Mouse (Mus musculus) adipocyte (in vitro differentiated cells): ENCODE measurements around the gene Ica1.

ENCODE experiments used
- DNase-seq: peaks from one replicate; pipeline ENCODE4 v3.0.0-alpha.2; 2016; ENCODE audit warnings: low spot score

The Ica1 gene

DNA sequence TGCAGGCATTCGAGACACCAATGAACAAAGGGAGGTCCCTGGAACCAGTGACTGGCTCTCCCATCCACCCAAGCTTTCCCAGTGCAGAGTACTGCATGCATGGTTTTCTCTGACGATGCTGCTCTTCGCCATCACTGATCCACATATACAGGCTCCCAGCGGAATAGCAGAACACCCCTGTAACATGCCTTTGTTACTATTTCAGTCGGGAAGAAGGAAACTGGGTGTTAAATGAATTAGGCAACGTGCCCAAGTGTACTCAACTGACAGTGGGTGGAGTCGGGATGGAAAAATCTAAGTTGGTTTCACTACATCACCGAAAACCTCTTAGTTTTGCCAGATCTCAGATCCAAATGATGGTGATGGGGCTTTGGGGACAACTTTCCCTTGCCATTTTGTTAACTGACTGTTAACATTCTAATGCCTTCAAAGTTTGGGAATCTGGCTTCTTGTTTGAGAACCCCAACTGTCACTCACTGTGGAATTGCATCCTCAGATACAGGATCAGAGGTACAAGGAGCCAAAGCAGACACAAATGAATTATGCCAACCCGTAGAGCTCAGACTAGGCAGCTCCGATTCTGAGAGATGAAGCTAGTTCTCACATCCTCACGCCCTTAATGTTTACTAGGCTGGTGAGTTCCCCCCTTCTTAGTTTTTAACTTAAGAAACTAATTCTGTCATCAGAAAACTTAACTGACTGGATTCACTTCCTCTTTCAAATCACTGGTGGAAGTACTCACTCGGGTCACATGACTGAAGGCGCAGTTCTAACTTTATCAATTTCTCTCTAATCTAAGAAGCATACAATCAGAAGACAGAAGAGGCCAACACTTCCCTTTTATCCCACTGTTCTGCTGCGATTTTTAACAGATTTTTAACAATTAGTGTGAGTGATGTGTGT, 91.4 kb downstream of the Ica1 start:
- DNase-seq: no peak

DNA sequence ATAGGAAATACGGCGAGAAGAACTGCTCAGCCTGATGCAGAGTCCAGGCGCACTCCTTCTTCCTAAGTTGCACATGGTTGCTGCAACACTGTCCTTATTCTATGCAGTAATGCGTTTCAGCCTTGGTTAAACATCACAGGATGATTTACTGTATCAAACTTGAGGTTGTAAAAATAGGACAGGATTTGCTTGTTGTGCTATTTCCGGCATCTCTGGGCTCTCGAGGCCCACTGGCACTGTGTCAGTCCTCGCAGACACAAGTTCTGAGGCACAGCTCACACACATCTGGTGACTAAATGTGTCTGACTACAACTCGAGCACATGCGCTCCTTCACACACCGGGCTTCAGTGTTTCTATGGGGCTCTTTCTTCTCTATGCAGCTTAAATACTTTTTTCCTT, 94.9 kb downstream of the Ica1 start:
- no peak for DNase-seq

DNA sequence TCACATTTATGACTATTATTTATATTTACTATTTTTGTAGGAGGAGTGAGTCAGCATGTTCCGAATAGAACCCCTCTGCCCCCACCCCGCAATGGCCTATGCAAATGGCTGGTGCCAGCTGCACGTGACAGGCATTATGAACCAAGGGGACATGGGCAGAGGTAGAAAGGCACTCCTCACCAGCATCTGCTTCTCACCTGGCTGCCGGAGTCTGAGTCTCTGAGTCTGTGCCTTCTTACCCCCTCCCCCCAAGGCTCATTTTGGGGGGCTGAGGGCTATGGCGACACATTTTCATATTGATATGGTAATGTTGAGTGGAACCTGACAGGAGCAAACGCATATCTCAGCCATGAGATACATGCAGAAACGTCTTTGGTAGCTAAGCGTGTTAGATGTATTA, 97.4 kb downstream of the Ica1 start:
- no peak for DNase-seq

DNA sequence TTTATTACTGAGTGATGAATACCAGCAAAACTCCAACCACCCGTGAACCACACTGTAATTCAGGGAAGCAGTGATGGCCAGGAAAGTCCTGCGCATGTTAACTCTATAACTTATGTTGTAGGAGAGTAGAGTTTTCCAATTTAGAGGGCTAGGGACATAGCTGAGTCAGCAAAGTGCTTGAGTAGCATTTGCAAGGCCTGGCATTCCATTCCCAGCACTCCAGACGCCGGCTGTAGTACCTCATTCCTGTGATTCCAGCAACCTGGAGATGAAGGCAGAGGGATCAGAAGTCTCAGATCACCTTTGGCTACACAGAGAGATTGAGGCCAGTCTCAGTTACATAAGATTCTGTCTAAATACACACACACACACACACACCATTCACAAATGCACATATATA, 105.3 kb downstream of the Ica1 start:
- no peak for DNase-seq

DNA sequence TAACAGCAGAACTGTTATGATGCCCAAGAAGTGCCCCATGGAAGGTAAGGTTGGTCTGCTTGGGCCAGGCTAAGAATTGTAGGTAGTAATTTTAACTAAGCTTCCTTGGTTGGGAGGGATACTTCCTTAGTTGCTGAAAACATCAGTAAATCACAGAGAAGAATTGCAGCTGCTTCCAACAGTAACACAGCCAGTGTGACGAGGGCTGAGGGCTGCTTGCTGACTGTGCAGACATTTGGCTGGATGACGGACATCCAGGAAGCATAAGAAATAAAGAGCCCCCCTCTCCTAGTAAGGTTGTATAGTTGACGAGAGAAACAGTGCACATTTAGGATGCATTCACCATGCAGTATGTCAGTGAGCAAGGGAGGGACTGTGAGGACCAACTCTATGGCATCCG, 108.9 kb downstream of the Ica1 start:
- no peak for DNase-seq

DNA sequence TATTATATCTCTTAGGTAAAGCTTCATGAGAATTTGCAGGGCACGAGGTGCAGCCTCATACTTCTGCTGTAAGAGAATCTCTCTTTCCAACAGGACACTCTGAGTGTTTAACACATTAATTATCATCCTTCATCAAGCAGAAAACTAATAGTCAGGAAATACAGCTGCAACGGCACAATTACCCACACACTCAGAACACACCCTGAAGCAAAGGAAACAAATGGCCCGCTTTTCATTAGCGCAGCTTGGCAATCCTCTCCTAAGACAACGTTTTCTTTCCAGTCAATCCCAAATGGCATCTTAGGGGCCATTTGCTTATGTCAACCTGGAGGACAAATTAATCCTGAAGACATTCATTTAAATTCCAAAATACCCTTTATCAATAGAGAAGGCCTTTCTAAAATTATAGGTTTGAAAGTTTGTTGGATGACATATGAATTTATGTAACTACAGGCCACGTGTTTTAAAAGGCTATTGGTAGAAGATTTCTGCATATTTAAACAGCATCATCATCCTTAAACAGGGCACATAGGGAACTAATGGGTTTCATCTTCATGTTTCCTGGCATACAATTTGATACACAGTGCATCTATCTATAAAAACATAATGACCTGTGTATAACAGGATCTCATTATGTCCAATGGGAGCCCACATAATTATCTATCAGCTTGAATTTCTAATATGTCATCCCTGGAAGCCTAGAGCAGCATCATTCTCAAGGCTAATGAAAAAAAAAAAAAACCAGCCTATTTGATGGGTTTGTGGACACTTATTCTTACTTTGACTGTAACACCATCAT, 110.1 kb downstream of the Ica1 start:
- DNase-seq: no peak

DNA sequence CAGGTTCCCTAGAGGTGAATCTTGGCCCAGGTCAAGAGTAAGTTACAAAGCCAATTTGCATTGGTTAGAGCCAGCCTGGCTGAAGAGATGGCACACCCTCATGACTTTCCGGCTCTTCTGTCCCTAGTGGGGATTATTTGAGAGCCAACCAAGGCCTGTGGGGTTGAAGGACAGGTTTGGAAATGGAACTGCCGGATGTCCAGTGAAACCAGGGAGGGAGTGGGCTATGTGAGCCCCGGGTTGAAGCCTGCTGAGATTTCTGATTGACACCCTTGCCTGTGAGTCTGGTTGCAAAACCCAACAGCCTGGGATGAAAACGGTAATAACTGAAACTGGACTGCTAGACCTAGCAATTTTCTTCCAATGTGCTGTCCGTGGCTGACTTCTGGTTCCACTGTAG, 112.5 kb downstream of the Ica1 start:
- no peak for DNase-seq

DNA sequence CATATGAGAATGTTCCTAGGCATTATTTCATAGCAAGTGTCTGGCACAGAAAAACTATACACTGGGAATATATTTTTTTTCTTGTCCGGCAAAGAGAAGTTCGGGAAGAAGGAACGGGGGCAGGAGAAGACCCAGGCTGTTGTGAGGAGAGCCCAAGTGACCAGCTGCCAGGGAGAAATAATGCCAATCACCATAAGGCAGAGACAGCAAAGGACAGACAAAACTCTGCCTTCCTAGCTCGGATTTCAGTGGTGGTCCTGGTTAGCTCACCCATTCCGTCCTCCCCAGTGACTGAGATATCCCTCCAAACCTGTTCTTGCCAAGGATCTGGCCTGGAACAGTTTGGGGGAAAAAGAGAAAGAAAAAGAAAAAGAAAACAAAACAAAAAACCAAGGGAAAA, 113.3 kb downstream of the Ica1 start:
- no peak for DNase-seq

DNA sequence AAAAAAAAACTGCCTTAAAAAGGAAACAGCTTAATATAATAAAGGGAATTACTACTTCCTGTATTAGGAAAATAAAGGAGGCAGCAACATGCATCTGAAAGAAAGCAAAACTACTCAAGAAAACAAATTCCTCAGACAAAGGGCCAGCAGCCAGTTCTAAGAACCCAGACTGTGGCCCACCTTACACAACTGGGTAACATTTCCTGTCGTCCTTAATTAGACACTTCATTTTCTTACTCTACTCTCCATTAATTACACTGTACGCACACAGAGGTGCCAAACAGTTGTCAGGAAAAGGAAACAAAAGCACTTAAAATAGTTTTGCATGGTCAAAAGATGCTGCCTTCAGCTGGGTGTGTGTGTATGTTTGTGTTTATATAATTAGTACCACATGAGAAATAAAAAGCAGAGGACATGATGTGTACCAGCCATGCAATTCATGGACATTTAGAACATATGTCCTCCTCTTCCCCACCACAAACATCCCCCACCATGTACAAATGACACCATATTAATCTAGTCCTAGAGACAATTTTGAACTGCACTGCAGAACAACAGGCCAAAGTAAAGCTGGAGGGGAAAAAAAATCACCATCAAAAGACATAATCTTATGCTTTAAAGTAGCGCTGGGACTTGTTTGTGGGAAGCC, 115.1 kb downstream of the Ica1 start:
- no peak for DNase-seq

DNA sequence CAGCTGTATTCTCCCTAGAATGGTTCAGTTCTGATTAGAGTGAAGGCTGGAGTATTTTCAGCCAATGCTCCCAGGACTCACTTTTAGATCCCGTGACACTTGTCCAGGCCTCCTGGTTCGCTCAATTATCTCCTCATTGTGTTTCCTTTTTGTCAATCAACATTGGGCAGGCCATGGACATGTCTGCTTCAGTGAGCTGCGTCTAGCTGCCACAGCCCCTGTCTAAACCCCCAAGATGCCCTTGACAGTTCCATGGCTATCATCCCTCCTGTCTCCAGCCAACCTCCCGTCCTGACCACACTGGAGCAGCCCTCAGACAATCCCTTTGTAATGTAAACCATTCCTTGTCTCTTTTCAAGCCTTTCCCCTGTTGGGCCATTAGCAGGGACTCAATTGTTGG, 116.9 kb downstream of the Ica1 start:
- no peak for DNase-seq

DNA sequence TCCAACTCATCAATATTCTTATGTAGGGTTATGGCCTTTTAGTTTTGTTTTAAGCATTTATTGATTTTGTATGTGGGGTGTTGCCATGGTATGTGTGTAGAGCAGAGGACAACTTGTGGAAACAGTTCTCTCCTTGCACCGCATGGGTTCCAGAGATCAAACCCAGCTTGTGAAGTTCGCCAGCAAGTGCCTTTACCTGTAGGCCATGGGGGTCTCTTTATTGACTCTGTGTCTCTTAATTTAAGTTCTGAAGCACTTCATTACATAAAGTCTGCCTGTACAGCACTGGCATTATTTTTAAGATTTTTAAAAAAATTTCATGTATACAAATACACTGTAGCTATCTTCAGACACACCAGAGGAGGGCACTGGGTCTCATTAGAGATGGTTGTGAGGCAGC, 118.2 kb downstream of the Ica1 start:
- DNase-seq: no peak

DNA sequence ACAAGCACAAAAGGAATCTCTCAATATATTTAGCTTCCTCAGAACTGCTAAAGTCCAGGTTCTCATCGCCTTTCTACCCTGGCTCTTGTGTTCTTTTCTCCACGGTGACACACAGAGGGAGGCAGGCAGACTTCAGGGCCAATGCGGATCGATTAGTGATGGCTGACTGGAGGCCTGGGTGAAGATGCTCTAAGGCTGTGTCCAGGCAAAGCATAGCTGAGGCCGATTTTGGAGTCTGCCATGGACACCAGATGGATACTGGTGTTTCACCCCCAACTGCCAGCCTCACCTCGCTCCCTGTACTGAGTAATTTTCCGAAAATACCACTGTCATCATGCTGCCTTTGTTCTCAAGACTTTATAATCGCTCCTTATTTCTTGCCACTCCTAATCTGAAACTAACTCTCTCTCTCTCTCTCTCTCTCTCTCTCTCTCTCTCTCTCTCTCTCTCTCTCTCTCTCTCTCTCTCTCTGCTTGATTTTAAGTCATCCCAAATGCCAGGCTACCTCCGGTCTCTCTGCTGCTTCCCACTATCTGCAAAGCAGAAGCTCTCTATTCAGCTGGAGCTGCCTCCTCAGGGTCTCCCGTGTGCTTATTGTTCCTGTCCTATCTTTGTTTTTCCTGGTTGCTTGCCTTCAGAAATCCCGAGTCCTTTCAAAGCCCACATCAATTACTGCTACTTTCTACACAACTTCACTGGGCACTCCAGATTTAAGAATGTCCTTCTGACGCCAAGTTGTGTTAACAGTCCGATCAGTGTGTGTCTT, 118.9 kb downstream of the Ica1 start:
- no peak for DNase-seq

DNA sequence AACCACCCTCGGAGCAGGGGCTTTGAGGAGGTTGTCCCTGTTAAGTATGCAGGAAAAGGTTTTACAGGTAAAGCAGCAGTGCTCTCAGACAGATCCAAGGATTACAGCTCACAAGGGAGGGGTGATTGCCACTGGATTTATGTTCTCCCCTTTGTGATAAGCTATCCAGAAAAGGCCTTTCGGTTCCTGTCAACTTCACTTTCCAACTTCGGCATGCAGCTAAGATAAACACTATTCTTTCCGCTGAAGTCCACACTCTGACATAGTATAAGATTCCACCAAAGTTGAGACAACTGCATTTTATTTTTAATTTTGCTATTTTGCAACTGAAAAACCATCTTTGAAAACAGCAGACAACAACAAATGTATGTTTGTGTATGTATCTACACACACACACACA, 119.9 kb downstream of the Ica1 start:
- DNase-seq: no peak

DNA sequence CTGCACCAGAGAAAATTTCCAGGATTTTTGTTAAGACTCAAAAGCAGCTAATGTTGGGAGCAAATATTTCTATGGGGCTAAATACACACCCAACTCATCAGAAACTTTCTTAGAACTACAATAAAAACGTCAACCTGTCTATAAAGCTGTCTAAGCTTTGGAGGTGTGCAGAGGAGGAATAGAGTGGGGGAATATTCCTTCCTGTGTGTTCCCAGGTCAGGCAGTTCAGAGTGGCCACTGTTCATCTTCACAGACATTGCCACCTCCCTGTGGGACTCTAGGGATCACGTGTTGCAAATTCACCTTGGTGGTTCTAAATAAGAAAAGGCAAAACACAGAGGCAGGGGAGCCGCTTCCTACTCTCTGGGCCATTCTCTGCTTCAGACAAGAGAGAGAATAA, 120.8 kb downstream of the Ica1 start:
- no peak for DNase-seq

DNA sequence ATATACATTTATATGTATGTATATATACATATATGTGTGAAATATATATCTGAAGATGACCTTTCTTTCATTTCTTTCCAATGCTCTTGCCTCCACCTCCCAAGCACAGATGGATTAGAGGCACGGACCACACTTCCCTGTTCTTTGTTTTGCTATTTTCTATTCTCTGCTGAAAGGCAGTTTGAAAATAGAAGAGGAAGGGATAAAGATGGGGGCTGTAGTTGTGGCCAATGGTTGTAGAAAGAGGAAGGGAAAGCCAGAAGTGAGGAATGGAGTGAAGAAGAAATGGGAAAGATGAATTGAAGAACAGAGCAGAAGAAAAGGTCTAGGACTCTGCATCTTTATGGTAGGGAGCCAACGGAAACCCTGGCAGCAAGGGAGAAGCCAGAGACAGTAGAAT, 122.8 kb downstream of the Ica1 start:
- no peak for DNase-seq

DNA sequence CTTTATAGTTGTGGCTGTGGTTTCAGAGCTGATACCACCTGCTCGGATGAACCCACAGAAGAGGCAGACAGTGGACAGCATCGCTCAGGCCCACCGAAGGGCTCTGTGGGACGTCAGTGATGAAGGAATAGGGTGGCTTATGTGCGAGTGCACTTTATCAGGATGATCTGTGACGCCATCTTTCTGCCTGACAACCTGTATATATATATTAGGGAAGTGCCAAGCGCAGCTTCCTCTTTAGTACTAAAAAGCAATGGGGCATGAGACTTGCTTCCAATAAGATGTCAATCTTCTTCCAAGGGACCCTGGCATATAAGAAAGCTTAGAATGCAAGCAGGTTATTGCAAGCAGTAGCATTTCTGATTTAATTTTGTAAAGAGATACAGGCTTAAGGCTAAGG, 127.9 kb downstream of the Ica1 start:
- DNase-seq: no peak

DNA sequence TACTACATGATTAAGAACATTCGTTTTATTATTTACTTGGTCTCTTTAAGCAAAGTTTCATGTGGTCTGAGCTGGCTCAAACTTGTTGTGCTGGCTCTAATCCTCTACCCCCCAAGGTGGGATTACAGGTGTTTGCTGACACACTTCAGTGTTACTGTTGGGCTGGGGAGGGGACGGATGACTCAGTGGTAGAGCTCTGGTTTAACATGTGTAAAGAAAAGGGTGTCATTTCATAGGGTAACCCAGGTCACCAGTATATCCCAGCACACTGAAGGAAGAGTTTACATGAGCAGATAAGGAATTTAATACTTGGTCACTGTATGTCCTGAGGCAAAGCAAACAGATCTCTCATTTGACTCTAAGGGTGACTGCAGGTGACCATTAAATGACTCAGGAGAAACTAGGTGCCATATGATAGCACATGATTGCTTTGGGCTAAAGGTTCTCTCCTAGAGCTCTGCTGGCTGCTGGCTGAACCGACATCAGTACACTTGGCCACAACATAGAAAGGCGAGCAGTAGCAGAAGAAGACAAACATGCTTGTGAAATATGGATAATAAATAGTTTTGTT, 128.9 kb downstream of the Ica1 start:
- peak; percentile 11 for DNase-seq

DNA sequence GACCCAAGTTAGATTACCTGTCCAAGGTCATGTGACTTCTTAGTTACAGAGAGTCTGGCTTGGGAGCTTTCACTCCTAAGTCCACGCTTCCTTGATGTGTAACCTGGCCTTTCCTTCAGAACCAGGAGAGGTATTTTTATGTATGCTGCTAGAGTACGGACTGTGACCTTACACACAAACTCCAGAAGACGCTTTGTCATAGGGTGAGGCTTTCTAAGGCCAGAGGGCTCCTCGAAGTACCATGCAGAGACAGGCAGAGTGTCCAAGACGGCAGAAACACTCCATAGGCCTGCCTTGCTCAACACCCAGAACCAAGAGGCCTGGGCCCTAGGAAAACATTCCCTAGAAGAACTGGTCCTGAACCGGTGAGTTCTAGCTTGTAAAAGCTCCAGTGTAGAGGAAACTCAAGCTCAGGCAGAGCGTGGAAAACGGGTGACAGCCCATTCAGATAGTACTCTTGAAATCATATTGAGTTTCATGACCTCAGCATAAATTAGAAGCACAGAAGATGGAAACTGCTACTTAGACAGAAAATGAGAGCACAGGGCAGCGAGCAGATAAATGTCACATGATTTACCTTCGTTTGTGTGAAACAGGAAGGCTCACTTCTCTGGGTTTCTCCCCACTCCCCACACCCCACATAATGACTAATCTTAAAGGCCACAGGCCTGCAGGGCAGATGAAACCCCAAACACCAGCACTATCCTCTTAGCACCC, 129.9 kb downstream of the Ica1 start:
- peak; percentile 24 for DNase-seq

DNA sequence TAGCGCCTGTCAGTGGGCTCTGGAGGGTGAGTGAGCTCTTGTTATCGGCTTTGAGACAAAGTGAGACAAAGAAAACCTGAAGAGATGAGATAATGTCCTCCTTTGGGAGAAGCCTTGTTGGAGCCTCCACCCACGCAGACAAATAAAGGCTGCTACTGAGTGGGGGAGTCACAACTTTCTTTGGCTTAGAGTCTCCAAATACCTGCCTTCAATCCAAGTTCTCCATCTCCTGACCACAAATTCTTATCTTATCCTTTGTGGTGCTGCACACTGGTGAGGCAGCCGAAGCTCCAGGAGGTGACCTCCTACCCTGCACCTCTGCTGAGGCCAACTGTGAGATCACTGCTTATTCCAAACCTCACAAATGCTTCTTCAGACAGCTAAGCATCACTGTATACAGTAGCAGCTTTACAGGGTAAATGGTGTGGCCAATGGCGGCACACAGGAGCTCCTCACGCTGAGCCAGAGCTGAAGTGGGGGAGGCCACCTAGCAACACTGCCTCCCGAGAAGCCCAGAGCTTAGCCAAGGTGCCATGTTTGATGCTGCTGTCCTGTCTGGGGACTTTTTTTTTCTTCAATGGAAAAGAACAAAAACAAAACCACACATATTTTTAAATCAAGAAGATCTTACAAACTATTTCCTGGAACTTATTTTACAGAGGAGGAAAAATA, 130.6 kb downstream of the Ica1 start:
- no peak for DNase-seq

DNA sequence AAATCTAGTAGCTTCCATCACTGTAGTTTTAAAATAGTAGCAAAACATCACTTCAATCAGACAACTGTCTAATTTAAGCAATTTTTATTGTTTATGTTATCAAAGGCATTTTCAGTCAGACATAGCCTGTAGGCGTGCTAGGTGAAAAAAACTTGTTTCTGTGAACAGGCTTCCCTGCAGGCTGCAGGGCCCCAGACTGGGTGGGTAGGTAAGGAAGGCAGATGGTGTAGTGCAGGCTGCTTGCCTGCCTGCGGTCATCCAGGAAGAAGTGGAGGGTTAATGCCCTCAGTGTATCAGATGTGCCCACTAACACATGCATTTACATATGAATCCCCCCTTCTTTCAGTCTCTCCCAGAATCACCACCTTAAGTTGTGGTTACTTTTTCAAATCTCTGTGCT, 132.6 kb downstream of the Ica1 start:
- no peak for DNase-seq

DNA sequence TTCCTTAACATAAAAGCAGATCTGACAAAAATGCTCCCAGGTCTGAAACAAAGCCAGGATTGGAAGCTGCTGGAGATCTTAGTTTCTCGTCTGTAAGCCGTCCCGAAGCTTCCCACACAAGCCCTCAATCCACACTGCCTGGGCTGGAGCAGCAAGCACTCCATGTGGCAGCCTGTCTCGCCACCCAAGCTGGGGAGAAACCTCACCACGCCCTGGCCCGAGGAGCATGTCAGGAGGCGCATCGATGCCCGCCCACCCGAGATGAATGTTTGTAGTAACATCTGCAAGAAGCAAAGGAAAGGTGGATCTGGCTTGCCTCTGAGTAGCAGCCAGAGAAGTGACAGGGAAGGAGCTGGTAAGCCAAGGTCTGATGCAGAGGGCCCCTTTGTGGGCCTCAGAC, 133.6 kb downstream of the Ica1 start:
- no peak for DNase-seq
